8 mouse cellular contexts compared by ENCODE assay signal in genomic region chr3:60516054-60516674, GRCm38 (mm10). TPM values are rescaled to one million over a fixed set of nuclear protein-coding genes. Genes with fewer than 3 reads are reported as not detected.
DNase-seq lines count a peak whose midpoint lies in the region; ATAC-seq lines count a peak whose summit lies in the region.

No protein-coding gene starts in this region.

- H3K27me3 ChIP-seq in heart, embryonic 10.5 days (ENCODE audit: insufficient read depth, poor library complexity, severe bottlenecking): no peaks in the 10 kb centered on the region
- no peaks in the 10 kb centered on the region for H3K27me3 ChIP-seq in megakaryocyte, embryonic 14.5 days (replicated peaks)

- peak overlapping the region; percentile 66 for H3K27ac ChIP-seq in heart, embryonic 10.5 days

- no peaks in the 10 kb centered on the region for H3K36me3 ChIP-seq in heart, embryonic 10.5 days
- peaks cover 59% of the 10 kb centered on the region for H3K36me3 ChIP-seq in megakaryocyte, embryonic 14.5 days (replicated peaks; ENCODE audit: low read length)

- DNase-seq in frontal cortex, adult 2 months (ENCODE audit: extremely low spot score in 1 of 2, low spot score in 1 of 2): peak; percentile 15 to 40
- no peak for DNase-seq in frontal cortex, postnatal 14 days (ENCODE audit: low spot score in 2 of 2)
- peak; percentile 57 to 59 for DNase-seq in cerebellum, postnatal 14 days
- no peak for DNase-seq in heart, embryonic 10.5 days (ENCODE audit: low spot score)
- DNase-seq in kidney, postnatal 14 days: peak; percentile 67
- peak; percentile 38 for DNase-seq in testis, postnatal 14 days (ENCODE audit: low spot score)

- no peak overlapping the region for H3K4me3 ChIP-seq in heart, embryonic 10.5 days
- peak overlapping the region; percentile 87 for H3K4me3 ChIP-seq in megakaryocyte, embryonic 14.5 days (replicated peaks)

- peaks cover 30% of the 10 kb centered on the region for H3K4me1 ChIP-seq in heart, embryonic 10.5 days
- H3K4me1 ChIP-seq in megakaryocyte, embryonic 14.5 days: peaks cover 89% of the 10 kb centered on the region

- ATAC-seq in CD4-positive, CD25-positive, alpha-beta regulatory T cell, adult 4 months: peak; percentile 88

- H3K9me3 ChIP-seq in heart, embryonic 10.5 days: no peaks in the 10 kb centered on the region
- H3K9me3 ChIP-seq in megakaryocyte, embryonic 14.5 days: no peaks in the 10 kb centered on the region

- WGBS in heart, embryonic 10.5 days: 39% methylated on average over 12 of the region's 12 CpGs

RNA-seq across cellular contexts. Expression of gene Mbnl1, which starts 43.5 kb away (rescaled TPM):
- polyA plus RNA-seq in frontal cortex, adult 2 months (2012; rRNA removed): 33.8 and 39.7 TPM in 2 replicates
- polyA plus RNA-seq in CD4-positive, CD25-positive, alpha-beta regulatory T cell, adult 4 months (2017; shearing (Covaris generic)): 1,000 to 10,000 TPM in 1 of 2 experiments, 100 to 1,000 TPM in 1; 862 to 1,011 TPM
- polyA plus RNA-seq in heart, embryonic 10.5 days (2016; fragmentation: Nextera tagmentation; extraction: Ambion mirVana): 66.5 and 71.7 TPM in 2 replicates
- 20.3 and 35.3 TPM in 2 replicates for polyA plus RNA-seq in megakaryocyte, embryonic 14.5 days (2012; ENCODE audit: insufficient read depth, low replicate concordance)

Comparison
In these comparisons a context has a peak if more than half of its experiments do, and no peak if none do; other contexts are left out.
1. DNase-seq: peak in frontal cortex, adult 2 months (2 of 2), cerebellum, postnatal 14 days (2 of 2), kidney, postnatal 14 days (single experiment) and testis, postnatal 14 days (single experiment); none in frontal cortex, postnatal 14 days (0 of 2) and heart, embryonic 10.5 days (single experiment).
2. RNA of gene Mbnl1, which starts 43.5 kb away (polyA plus RNA-seq): 862 to 1,011 TPM in CD4-positive, CD25-positive, alpha-beta regulatory T cell, adult 4 months; 66.5 to 71.7 TPM in heart, embryonic 10.5 days, 33.8 to 39.7 TPM in frontal cortex, adult 2 months and 20.3 to 35.3 TPM in megakaryocyte, embryonic 14.5 days; every median in the first group is over 10 times any median in the second.